Mouse (Mus musculus) kidney, postnatal 36 days (tissue): Measurements from ENCODE around the gene Pcca.
"Not testable (repeated sequence)": the region's sequence is repeated elsewhere in the genome, so short reads cannot be mapped to it uniquely, and the experiment has no call there.

Experiments
- DNase-seq, 2 experiments: peaks; one replicate each; pipeline ENCODE4 v3.0.0; 2021 to 2022; ENCODE audit warnings: mixed read lengths in 2 of 2

The Pcca gene

GRCm38 (mm10) chr14:122560893-122561452 is 26.8 kb downstream of the Pcca start:
- not testable (repeated sequence) for DNase-seq

GRCm38 (mm10) chr14:122570862-122571261 is 36.7 kb downstream of the Pcca start:
- DNase-seq, result no peak

- no peak for DNase-seq
These were observed 40.1 kb downstream of the Pcca start for GRCm38 (mm10) chr14:122574064-122574751.

GRCm38 (mm10) chr14:122577816-122578215 is 43.7 kb downstream of the Pcca start:
- DNase-seq, result peak in 1 of 2 experiments; percentile 23

GRCm38 (mm10) chr14:122582057-122582456 is 47.9 kb downstream of the Pcca start:
- no peak for DNase-seq

- DNase-seq, result no peak
These were observed 48.5 kb downstream of the Pcca start for GRCm38 (mm10) chr14:122582491-122583077.

- not testable (repeated sequence) for DNase-seq
These were observed 50.0 kb downstream of the Pcca start for GRCm38 (mm10) chr14:122584087-122584486.

GRCm38 (mm10) chr14:122586942-122587341 is 52.8 kb downstream of the Pcca start:
- no peak for DNase-seq

- DNase-seq, result no peak
These were observed 63.4 kb downstream of the Pcca start for GRCm38 (mm10) chr14:122597534-122597933.

- no peak for DNase-seq
These were observed 64.7 kb downstream of the Pcca start for GRCm38 (mm10) chr14:122598802-122599201.

- DNase-seq, result peak in 1 of 2 experiments; percentile 30
These were observed 65.7 kb downstream of the Pcca start for GRCm38 (mm10) chr14:122599839-122600238.

GRCm38 (mm10) chr14:122602701-122603100 is 68.6 kb downstream of the Pcca start:
- DNase-seq, result peak; percentile 56 to 76

GRCm38 (mm10) chr14:122606499-122606898 is 72.4 kb downstream of the Pcca start:
- peak; percentile 31 to 61 for DNase-seq

GRCm38 (mm10) chr14:122607456-122607855 is 73.3 kb downstream of the Pcca start:
- DNase-seq, result no peak

GRCm38 (mm10) chr14:122608323-122608722 is 74.2 kb downstream of the Pcca start:
- no peak for DNase-seq

GRCm38 (mm10) chr14:122611035-122611434 is 76.9 kb downstream of the Pcca start:
- DNase-seq, result no peak

GRCm38 (mm10) chr14:122612317-122612716 is 78.2 kb downstream of the Pcca start:
- DNase-seq, result no peak

GRCm38 (mm10) chr14:122617656-122618055 is 83.5 kb downstream of the Pcca start:
- DNase-seq, result no peak

GRCm38 (mm10) chr14:122633416-122633815 is 99.3 kb downstream of the Pcca start:
- peak; percentile 11 to 32 for DNase-seq

- DNase-seq, result no peak
These were observed 102.5 kb downstream of the Pcca start for GRCm38 (mm10) chr14:122636601-122637000.

- DNase-seq, result no peak
These were observed 103.9 kb downstream of the Pcca start for GRCm38 (mm10) chr14:122637798-122638555.

- DNase-seq, result no peak
These were observed 105.1 kb downstream of the Pcca start for GRCm38 (mm10) chr14:122639168-122639720.

GRCm38 (mm10) chr14:122642432-122642831 is 108.3 kb downstream of the Pcca start:
- no peak for DNase-seq
